Mouse (Mus musculus) MEL (cell line): ENCODE measurements around the gene Gipc2. TPM values are rescaled to one million over a fixed set of nuclear protein-coding genes. Genes with fewer than 3 reads are reported as not detected.

ENCODE experiments used
- DNase-seq: peaks from one replicate; pipeline ENCODE4 v3.0.0; 2011; ENCODE audit warnings: low read depth, low spot score
- H3K27ac ChIP-seq: 2 replicates; pipeline ENCODE4 v1.5.1; 2012; ENCODE audit warnings: low read depth, mild to moderate bottlenecking, control low read depth, low read length, moderate library complexity; ENCODE audit not compliant: control insufficient read depth
- H3K27me3 ChIP-seq, 2 experiments: fragments of 150-350 bp in 1 of 2; sonication (generic) in 1 of 2; 2 replicates each; pipeline ENCODE4 v1.6.1; 2012; ENCODE audit warnings: low read length in 2 of 2, mild to moderate bottlenecking in 2 of 2, improper control_type of control experiment in 1 of 2, moderate library complexity in 1 of 2; ENCODE audit not compliant: insufficient read depth in 2 of 2, control insufficient read depth in 1 of 2
- H3K36me3 ChIP-seq, 2 experiments: 2 replicates each; pipeline ENCODE4 v1.6.1; 2012 to 2014; ENCODE audit warnings: low read length in 2 of 2, improper control_type of control experiment in 1 of 2, inconsistent platforms in 1 of 2, mild to moderate bottlenecking in 1 of 2; ENCODE audit not compliant: insufficient read depth in 2 of 2, control insufficient read depth in 1 of 2
- H3K4me1 ChIP-seq, 2 experiments: fragments of 150-350 bp in 1 of 2; sonication (generic) in 1 of 2; 2 replicates each; pipeline ENCODE4 v1.6.1; 2012; ENCODE audit warnings: low read length in 2 of 2, improper control_type of control experiment in 1 of 2, mild to moderate bottlenecking in 1 of 2; ENCODE audit not compliant: insufficient read depth in 2 of 2, control insufficient read depth in 1 of 2
- H3K4me3 ChIP-seq, 2 experiments: fragments of 150-350 bp in 1 of 2; sonication (generic) in 1 of 2; 2 replicates each; pipeline ENCODE4 v1.5.1; 2012; ENCODE audit warnings: low read depth in 2 of 2, low read length in 2 of 2, mild to moderate bottlenecking in 2 of 2, moderate library complexity in 2 of 2, control low read depth in 1 of 2, improper control_type of control experiment in 1 of 2; ENCODE audit not compliant: control insufficient read depth in 1 of 2, insufficient read depth in 1 of 2
- H3K79me2 ChIP-seq: 2 replicates; pipeline ENCODE4 v1.6.1; 2012; ENCODE audit warnings: mild to moderate bottlenecking, low read length, moderate library complexity; ENCODE audit not compliant: control insufficient read depth, poor library complexity, insufficient read depth
- H3K9ac ChIP-seq: 2 replicates; pipeline ENCODE4 v1.6.1; 2012; ENCODE audit warnings: low read depth, mild to moderate bottlenecking, control low read depth, low read length, moderate library complexity; ENCODE audit not compliant: control insufficient read depth, poor library complexity, severe bottlenecking
- H3K9me3 ChIP-seq: fragments of 150-350 bp; sonication (generic); replicated peaks from 2 replicates; pipeline ENCODE4 v1.6.1; 2012; ENCODE audit warnings: mild to moderate bottlenecking, low read length, improper control_type of control experiment, moderate library complexity; ENCODE audit not compliant: insufficient read depth
- BHLHE40 ChIP-seq: IDR thresholded peaks from 2 replicates; pipeline ENCODE4 v1.6.1; 2012; ENCODE audit warnings: low read depth, mild to moderate bottlenecking, inconsistent platforms, low read length, improper control_type of control experiment, borderline replicate concordance
- CHD2 ChIP-seq: IDR thresholded peaks from 2 replicates; pipeline ENCODE4 v1.6.1; 2011; ENCODE audit warnings: low read length, improper control_type of control experiment
- ELF1 ChIP-seq: IDR thresholded peaks from 2 replicates; pipeline ENCODE4 v1.6.1; 2014; ENCODE audit warnings: low read depth, mild to moderate bottlenecking, inconsistent platforms, low read length, improper control_type of control experiment, moderate library complexity
- EP300 ChIP-seq, 2 experiments: IDR thresholded peaks; 2 replicates each; pipeline ENCODE4 v1.6.1; 2011; ENCODE audit warnings: improper control_type of control experiment in 2 of 2, low read length in 2 of 2, low read depth in 1 of 2, mild to moderate bottlenecking in 1 of 2
- ETS1 ChIP-seq: IDR thresholded peaks from 2 replicates; pipeline ENCODE4 v1.6.1; 2012; ENCODE audit warnings: low read depth, mild to moderate bottlenecking, inconsistent platforms, low read length, improper control_type of control experiment, moderate library complexity
- GABPA ChIP-seq: IDR thresholded peaks from 2 replicates; pipeline ENCODE4 v1.6.1; 2012; ENCODE audit warnings: low read depth, mild to moderate bottlenecking, inconsistent platforms, low read length, improper control_type of control experiment, moderate library complexity
- HCFC1 ChIP-seq: IDR thresholded peaks from 2 replicates; pipeline ENCODE4 v1.6.1; 2012; ENCODE audit warnings: low read depth, mild to moderate bottlenecking, inconsistent platforms, low read length, improper control_type of control experiment, moderate library complexity
- JUND ChIP-seq: IDR thresholded peaks from 2 replicates; pipeline ENCODE4 v1.6.1; 2011; ENCODE audit warnings: low read depth, mild to moderate bottlenecking, improper control_type of control experiment, low read length
- MAFK ChIP-seq: IDR thresholded peaks from 2 replicates; pipeline ENCODE4 v1.6.1; 2011; ENCODE audit warnings: low read depth, mild to moderate bottlenecking, low read length, improper control_type of control experiment, borderline replicate concordance
- MAX ChIP-seq: IDR thresholded peaks from 2 replicates; pipeline ENCODE4 v1.6.1; 2011; ENCODE audit warnings: low read length, improper control_type of control experiment
- MEF2A ChIP-seq: IDR thresholded peaks from 2 replicates; pipeline ENCODE4 v1.6.1; 2014; ENCODE audit warnings: low read depth, mild to moderate bottlenecking, inconsistent platforms, low read length, improper control_type of control experiment; ENCODE audit not compliant: poor library complexity, insufficient replicate concordance, severe bottlenecking; ENCODE audit errors: extremely low read depth
- MYC ChIP-seq: IDR thresholded peaks from 2 replicates; pipeline ENCODE4 v1.6.1; 2011; ENCODE audit warnings: low read depth, mild to moderate bottlenecking, low read length, improper control_type of control experiment, moderate library complexity
- POLR2AphosphoS2 ChIP-seq: IDR thresholded peaks from 2 replicates; pipeline ENCODE4 v1.6.1; 2011; ENCODE audit warnings: low read length, improper control_type of control experiment
- SIN3A ChIP-seq: IDR thresholded peaks from 2 replicates; pipeline ENCODE4 v1.6.1; 2012; ENCODE audit warnings: low read length, improper control_type of control experiment, inconsistent platforms
- SMC3 ChIP-seq: IDR thresholded peaks from 2 replicates; pipeline ENCODE4 v1.6.1; 2011; ENCODE audit warnings: low read depth, low read length, improper control_type of control experiment
- TCF12 ChIP-seq: IDR thresholded peaks from 2 replicates; pipeline ENCODE4 v1.6.1; 2014; ENCODE audit warnings: low read depth, mild to moderate bottlenecking, inconsistent platforms, low read length, improper control_type of control experiment, moderate library complexity
- USF1 ChIP-seq: IDR thresholded peaks from 2 replicates; pipeline ENCODE4 v1.6.1; 2014; ENCODE audit warnings: low read depth, mild to moderate bottlenecking, inconsistent platforms, low read length, improper control_type of control experiment, moderate library complexity
- ZNF384 ChIP-seq: IDR thresholded peaks from 2 replicates; pipeline ENCODE4 v1.6.1; 2012; ENCODE audit warnings: low read depth, mild to moderate bottlenecking, inconsistent platforms, low read length, improper control_type of control experiment
- polyA plus RNA-seq, 2 experiments: library from polyadenylated mRNA; stranded (reverse) in 1 of 2; unstranded in 1 of 2; fragments of >175 nt in 1 of 2; fragments of >200 nt in 1 of 2; gene quantifications; 2 replicates each; pipeline versions ENCODE4 v1.2.1 to v1.2.4; 2012; ENCODE audit warnings: low replicate concordance in 2 of 2, low read depth in 1 of 2; ENCODE audit not compliant: insufficient read length in 2 of 2, insufficient read depth in 1 of 2, missing spikeins in 1 of 2
- total RNA-seq: library from RNA; depleted of rRNA; stranded (reverse); fragments of 300-350 nt; gene quantifications from 2 replicates; pipeline ENCODE4 v1.2.3, GENCODE M21; 2012

Gipc2 gene
- total and polyA plus RNA-seq, 3 experiments: 0.27 to 0.78 TPM; not detected in 1

DNA sequence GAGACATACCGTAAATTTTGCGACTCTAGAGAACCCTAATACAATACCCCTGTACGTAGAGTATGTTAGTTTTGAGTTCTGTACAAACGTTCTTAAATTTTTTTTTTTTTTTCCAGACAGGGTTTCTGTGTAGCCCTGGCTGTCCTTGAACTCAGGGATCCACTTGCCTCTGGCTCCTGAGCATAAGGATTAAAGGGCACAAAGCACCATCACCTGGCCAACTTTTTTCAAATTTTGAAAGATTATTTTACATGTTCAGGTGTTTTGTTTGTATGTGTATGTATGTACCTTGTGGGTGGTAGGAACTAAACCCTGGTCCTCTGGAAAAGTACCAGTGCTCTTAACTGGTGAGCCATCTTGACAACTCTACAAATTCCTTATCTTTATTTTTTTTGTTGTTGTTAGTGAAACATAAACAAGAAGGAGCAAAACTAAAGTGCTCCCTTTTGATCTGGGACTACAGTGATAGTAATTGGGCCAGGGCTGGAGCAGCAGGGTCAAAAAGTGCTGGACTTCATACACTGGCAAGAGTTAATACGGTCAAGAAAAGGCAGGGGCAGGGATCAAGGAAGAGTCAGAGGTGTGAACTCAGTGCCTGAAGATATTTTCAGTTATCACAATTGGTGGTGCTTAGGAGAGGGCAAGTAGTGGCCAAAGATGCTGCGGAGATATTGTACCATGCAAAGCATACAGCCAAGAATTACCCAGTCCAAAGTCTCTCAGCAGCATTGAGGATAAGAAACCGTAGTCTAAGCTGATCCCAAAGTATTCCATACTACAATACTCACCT, 42.3 kb upstream of the Gipc2 start:
- peak overlapping the region in 1 of 2 experiments; percentile 65; a peak in 2 of 4 replicates for H3K4me3 ChIP-seq
- peaks cover 48% of the 10 kb centered on the region for H3K79me2 ChIP-seq
- TF ChIP-seq GABPA (no peak), CHD2 (no peak), ZNF384 (no peak; the same call in 1 of the 2 replicates), BHLHE40 (no peak), MYC (no peak), MAX (no peak), SMC3 (no peak), JUND (no peak), MEF2A (no peak), ELF1 (no peak)
- H3K36me3 ChIP-seq: peaks cover 8 to 47% of the 10 kb centered on the region in 2 experiments
- no peak for DNase-seq
- no peaks in the 10 kb centered on the region for H3K9me3 ChIP-seq
- no peak overlapping the region; the same call in 1 of the 2 replicates for H3K9ac ChIP-seq
- peaks cover 22% of the 10 kb centered on the region in 2 experiments for H3K4me1 ChIP-seq
- H3K27me3 ChIP-seq: no peaks in the 10 kb centered on the region
- no peak overlapping the region for H3K27ac ChIP-seq

DNA sequence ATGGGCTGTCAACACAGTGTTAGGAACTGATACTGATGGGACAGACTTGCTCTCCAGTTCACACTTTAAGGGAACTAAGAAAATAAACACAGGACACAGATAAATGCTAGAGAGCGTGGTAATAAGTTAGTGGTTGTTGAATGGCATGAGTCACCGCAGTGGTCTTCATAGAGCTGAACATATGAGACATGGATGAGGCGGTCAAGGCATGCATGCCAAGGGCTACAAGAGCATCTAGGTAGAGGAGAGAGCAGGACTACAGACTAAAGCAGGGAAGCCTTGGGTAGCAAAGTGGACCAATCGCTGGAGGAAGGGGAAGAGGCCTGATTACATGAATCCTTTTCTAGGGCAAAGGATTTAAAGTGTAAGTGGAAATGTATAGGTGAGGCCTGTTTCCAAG, 41.1 kb upstream of the Gipc2 start:
- no peak for TF ChIP-seq TCF12
- no peak for TF ChIP-seq USF1
- TF ChIP-seq, all 39 proteins: peak for 0
- Histone ChIP-seq H3K9me3 (no peaks in the 10 kb centered on the region), H3K4me3 (no peak overlapping the region), H3K9ac (no peak overlapping the region), H3K27me3 (no peaks in the 10 kb centered on the region), H3K36me3 (peaks cover 4 to 39% of the 10 kb centered on the region in 2 experiments; a peak in 3 of 4 replicates), H3K4me1 (peaks cover 15 to 19% of the 10 kb centered on the region in 2 experiments), H3K27ac (no peak overlapping the region), H3K79me2 (peaks cover 37% of the 10 kb centered on the region)
- no peak for DNase-seq

GRCm38 (mm10) chr3:152204577-152204976, 38.5 kb upstream of the Gipc2 start:
- no peak overlapping the region for H3K9ac ChIP-seq
- no peaks in the 10 kb centered on the region for H3K9me3 ChIP-seq
- peak; percentile 57 for DNase-seq
- no peaks in the 10 kb centered on the region for H3K27me3 ChIP-seq
- peaks cover 13% of the 10 kb centered on the region for H3K79me2 ChIP-seq
- H3K27ac ChIP-seq: no peak overlapping the region
- peak in 1 of 2 experiments; percentile 56; a peak in 3 of 4 replicates for TF ChIP-seq EP300 (IDR thresholded peaks at IDR 0.05; ENCODE audit: low read depth in 1 of 2, low read length in 2 of 2)
- peak; percentile 53 for TF ChIP-seq ETS1
- no peak for TF ChIP-seq POLR2AphosphoS2
- TF ChIP-seq MAFK: no peak
- TF ChIP-seq USF1: 0 out of 2 replicates have a peak, but pooled peaks have one; percentile 20
- TF ChIP-seq TCF12: peak; percentile 50; the same call in 1 of the 2 replicates
- TF ChIP-seq SIN3A: peak; percentile 47; the same call in 1 of the 2 replicates
- 0 out of 2 replicates have a peak, but pooled peaks have one; percentile 26 for TF ChIP-seq HCFC1
- H3K4me1 ChIP-seq: peaks cover 15 to 19% of the 10 kb centered on the region in 2 experiments
- peaks cover 0 to 39% of the 10 kb centered on the region in 2 experiments; a peak in 2 of 4 replicates for H3K36me3 ChIP-seq
- no peak overlapping the region for H3K4me3 ChIP-seq
